Mouse (Mus musculus): Measurements from ENCODE around the gene Nelfa.

DNA sequence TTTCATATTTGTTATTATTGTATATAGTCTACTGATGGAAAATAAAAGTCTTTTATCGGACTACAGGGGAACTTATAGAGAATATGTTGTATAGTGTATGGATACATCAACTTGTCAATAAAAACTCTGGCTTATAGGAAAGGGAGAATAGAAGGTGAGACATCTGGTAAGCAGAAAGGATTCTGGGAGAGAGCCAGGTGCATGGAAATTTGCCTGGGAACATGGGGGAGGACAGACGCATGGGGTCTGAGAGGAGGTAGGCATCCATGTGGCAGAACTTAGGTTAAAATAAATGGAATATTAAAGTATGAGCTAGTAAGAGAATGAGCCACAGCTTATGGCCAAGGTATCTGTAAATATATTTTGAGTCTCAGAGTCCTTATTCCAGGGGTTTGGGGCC lies 16.2 kb downstream of the Nelfa start:
- TF ChIP-seq CTCF (IDR thresholded peaks at IDR 0.05; ENCODE audit: control insufficient read depth, insufficient read depth, insufficient read length) (no peak), CEBPB (IDR thresholded peaks at IDR 0.05; ENCODE audit: low read depth) (no peak), USF1 (IDR thresholded peaks at IDR 0.05; ENCODE audit: low read depth) (no peak), MYOG (IDR thresholded peaks at IDR 0.05; ENCODE audit: control insufficient read depth, extremely low read depth, insufficient read length) (no peak), MAX (IDR thresholded peaks at IDR 0.05) (no peak), MYOD1 (IDR thresholded peaks at IDR 0.05; ENCODE audit: control insufficient read depth, insufficient read length, low read depth) (no peak)

All from C2C12 (cell line).